Mouse (Mus musculus): ENCODE results near the gene Car4.
A peak's percentile ranks its signal among the peaks of the same experiment; 100 is the strongest.

The Car4 gene

GRCm38 (mm10) chr11:84957591-84958270, at the start of gene Car4:
Car4 (plus strand) TSS chr11:84957786.
- DNase-seq (ENCODE audit: low spot score), result peak; percentile 32

- no peak for DNase-seq (ENCODE audit: low spot score)
Observed at GRCm38 (mm10) chr11:84908480-84908879, 49.1 kb upstream of the Car4 start.

- no peak for DNase-seq (ENCODE audit: low spot score)
Observed at GRCm38 (mm10) chr11:84910411-84910810, 47.2 kb upstream of the Car4 start.

- DNase-seq (ENCODE audit: low spot score), result no peak
Observed at GRCm38 (mm10) chr11:84914673-84915072, 42.9 kb upstream of the Car4 start.

- DNase-seq (ENCODE audit: low spot score), result peak; percentile 89
Observed at GRCm38 (mm10) chr11:84916053-84916702, 41.4 kb upstream of the Car4 start, which contains the start of gene Znhit3. Znhit3 (minus strand) TSS chr11:84916366.

GRCm38 (mm10) chr11:84916703-84917300, 40.8 kb upstream of the Car4 start:
- no peak for DNase-seq (ENCODE audit: low spot score)

GRCm38 (mm10) chr11:84918425-84918824, 39.2 kb upstream of the Car4 start:
- DNase-seq (ENCODE audit: low spot score), result peak; percentile 84

GRCm38 (mm10) chr11:84919276-84919675, 38.3 kb upstream of the Car4 start:
- peak; percentile 25 for DNase-seq (ENCODE audit: low spot score)

- no peak for DNase-seq (ENCODE audit: low spot score)
Observed at GRCm38 (mm10) chr11:84919951-84920350, 37.6 kb upstream of the Car4 start.

GRCm38 (mm10) chr11:84920981-84921380, 36.6 kb upstream of the Car4 start:
- no peak for DNase-seq (ENCODE audit: low spot score)

- DNase-seq (ENCODE audit: low spot score), result no peak
Observed at GRCm38 (mm10) chr11:84932261-84932660, 25.3 kb upstream of the Car4 start.

- no peak for DNase-seq (ENCODE audit: low spot score)
Observed at GRCm38 (mm10) chr11:84939508-84940053, 18.0 kb upstream of the Car4 start.

GRCm38 (mm10) chr11:84940140-84940539, 17.4 kb upstream of the Car4 start:
- no peak for DNase-seq (ENCODE audit: low spot score)

- peak; percentile 60 for DNase-seq (ENCODE audit: low spot score)
Observed at GRCm38 (mm10) chr11:84943948-84944347, 13.6 kb upstream of the Car4 start.

GRCm38 (mm10) chr11:84944639-84945435, 12.7 kb upstream of the Car4 start:
- DNase-seq (ENCODE audit: low spot score), result no peak

- DNase-seq (ENCODE audit: low spot score), result no peak
Observed at GRCm38 (mm10) chr11:84945841-84946240, 11.7 kb upstream of the Car4 start.

GRCm38 (mm10) chr11:84947206-84947605, 10.4 kb upstream of the Car4 start:
- DNase-seq (ENCODE audit: low spot score), result no peak

GRCm38 (mm10) chr11:84948114-84948513, 9.5 kb upstream of the Car4 start:
- no peak for DNase-seq (ENCODE audit: low spot score)

GRCm38 (mm10) chr11:84948526-84948925, 9.1 kb upstream of the Car4 start:
- no peak for DNase-seq (ENCODE audit: low spot score)

GRCm38 (mm10) chr11:84952611-84953010, 5.0 kb upstream of the Car4 start:
- peak; percentile 86 for DNase-seq (ENCODE audit: low spot score)

GRCm38 (mm10) chr11:84956400-84956799, 1.2 kb upstream of the Car4 start:
- DNase-seq (ENCODE audit: low spot score), result no peak

GRCm38 (mm10) chr11:84957171-84957570, 415 bp upstream of the Car4 start:
- DNase-seq (ENCODE audit: low spot score), result no peak

Data from lung, postnatal 25 days (tissue).